Mouse (Mus musculus): ENCODE results near the gene Spata31d1a.

GRCm38 (mm10) chr13:59661966-59662365 lies 48.2 kb downstream of the Spata31d1a start:
- TF ChIP-seq ZC3H11A (IDR thresholded peaks at IDR 0.05; ENCODE audit: borderline replicate concordance, low read depth, low read length) (no peak), CHD2 (IDR thresholded peaks at IDR 0.05; ENCODE audit: low read depth, low read length) (no peak), MAFK (IDR thresholded peaks at IDR 0.05; ENCODE audit: insufficient read depth, low read depth, low read length) (no peak)

All from ES-E14 (cell line).